ENCODE assay signal across 26 mouse cellular contexts in the genomic region with DNA sequence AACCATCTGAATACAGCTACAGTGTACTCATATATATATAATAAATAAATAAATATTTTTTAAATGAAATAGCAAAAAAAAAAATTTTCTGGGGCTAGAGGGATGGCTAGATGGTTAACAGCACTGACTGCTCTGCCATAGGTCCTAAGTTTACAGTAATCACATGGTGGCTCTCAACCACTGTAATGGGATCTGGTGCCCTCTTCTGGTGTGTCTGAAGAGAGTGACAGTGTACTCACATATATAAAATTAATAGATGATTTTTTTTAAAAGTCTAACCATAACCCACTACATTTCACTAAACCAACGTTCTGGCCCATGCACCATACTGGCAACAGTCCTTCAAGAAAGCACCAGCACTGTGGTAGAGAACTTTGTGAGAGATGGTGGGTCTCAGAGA. TPM values are rescaled to one million over a fixed set of nuclear protein-coding genes. Genes with fewer than 3 reads are reported as not detected.
DNase-seq lines count a peak whose midpoint lies in the region; ATAC-seq and TF ChIP-seq lines count a peak whose summit lies in the region.
"Had no signal": no experiment of that assay in that cellular context is flagged by ENCODE, and none has a peak within 500 bp of the region (broad histone marks: within the 10 kb centered on the region; RNA-seq: fewer than 3 reads in every experiment).

No protein-coding gene starts in this region.

- intact Hi-C loops in heart, adult 2 months (cut with DNase I) = no loop called here

- DNase-seq in heart, adult 2 months = no peak
- no peak for DNase-seq in heart, adult 9 months (ENCODE audit: low spot score in 2 of 2)
- DNase-seq in layer of hippocampus, adult 2 months (ENCODE audit: low spot score in 2 of 2) = no peak
- no peak for DNase-seq in layer of hippocampus, postnatal 14 days (ENCODE audit: low spot score in 2 of 2)
- no peak for DNase-seq in lung, embryonic 14.5 days
- DNase-seq in lung, postnatal 4 days = no peak
- DNase-seq: adrenal gland, adult 2 months; adrenal gland, postnatal 36 days; cerebellum, adult 8-10 months; cerebellum, postnatal 36 days; embryo, embryonic 11 days; gastrocnemius, postnatal 36 days; heart, postnatal 36 days; kidney, postnatal 4 days; midbrain, embryonic 14.5 days; thymus, postnatal 14 days had no signal

- peaks cover 32% of the 10 kb centered on the region for H3K36me3 ChIP-seq in heart, adult 2 months (ENCODE audit: control insufficient read depth, insufficient read depth, low read length)
- H3K36me3 ChIP-seq in lung, embryonic 14.5 days (ENCODE audit: insufficient read depth) = no peaks in the 10 kb centered on the region
- H3K36me3 ChIP-seq in forebrain, embryonic 12.5 days (replicated peaks) = no peaks in the 10 kb centered on the region
- H3K36me3 ChIP-seq: embryonic facial prominence, embryonic 12.5 days; forebrain, embryonic 15.5 days; hindbrain, embryonic 12.5 days; limb, embryonic 12.5 days; stomach, embryonic 15.5 days had no signal

- H3K9ac ChIP-seq in heart, adult 2 months (ENCODE audit: low read depth, low read length) = no peak overlapping the region
- no peak overlapping the region for H3K9ac ChIP-seq in lung, embryonic 14.5 days
- H3K9ac ChIP-seq in forebrain, embryonic 12.5 days = no peak overlapping the region
- H3K9ac ChIP-seq: embryonic facial prominence, embryonic 12.5 days; forebrain, embryonic 15.5 days; hindbrain, embryonic 12.5 days; limb, embryonic 12.5 days; stomach, embryonic 15.5 days had no signal

- WGBS in heart, adult 2 months = 62% methylated on average over 1 of the region's 1 CpGs
- WGBS in lung, embryonic 14.5 days = 82% methylated on average over 1 of the region's 1 CpGs
- 83% methylated on average over 1 of the region's 1 CpGs for WGBS in forebrain, embryonic 12.5 days

- no peak overlapping the region for H3K4me2 ChIP-seq in lung, embryonic 14.5 days
- H3K4me2 ChIP-seq in forebrain, embryonic 12.5 days = no peak overlapping the region
- H3K4me2 ChIP-seq: embryonic facial prominence, embryonic 12.5 days; forebrain, embryonic 15.5 days; hindbrain, embryonic 12.5 days; limb, embryonic 12.5 days; stomach, embryonic 15.5 days had no signal

- no peaks in the 10 kb centered on the region for H3K27me3 ChIP-seq in heart, adult 2 months (ENCODE audit: control insufficient read depth, insufficient read depth, low read length)
- no peaks in the 10 kb centered on the region for H3K27me3 ChIP-seq in lung, embryonic 14.5 days (ENCODE audit: insufficient read depth, low read length)
- H3K27me3 ChIP-seq in forebrain, embryonic 12.5 days = no peaks in the 10 kb centered on the region
- H3K27me3 ChIP-seq: embryonic facial prominence, embryonic 12.5 days; forebrain, embryonic 15.5 days; hindbrain, embryonic 12.5 days; limb, embryonic 12.5 days; stomach, embryonic 15.5 days had no signal

- TF ChIP-seq EP300 in heart, adult 2 months (IDR thresholded peaks at IDR 0.05; ENCODE audit: insufficient read depth, low read depth, low read length) = no peak

- TF ChIP-seq CTCF in heart, adult 2 months (IDR thresholded peaks at IDR 0.05) = peak; percentile 46
- TF ChIP-seq CTCF in layer of hippocampus, adult 2 months (conservative IDR thresholded peaks at IDR 0.05) = peak; percentile 58
- 0 out of 2 replicates have a peak, but pooled peaks have one; percentile 5 for TF ChIP-seq CTCF in lung, embryonic 14.5 days (IDR thresholded peaks at IDR 0.05; ENCODE audit: low read depth)

- H3K4me3 ChIP-seq in heart, adult 2 months = no peak overlapping the region
- H3K4me3 ChIP-seq in layer of hippocampus, adult 2 months = no peak overlapping the region
- H3K4me3 ChIP-seq in lung, embryonic 14.5 days (ENCODE audit: low read depth, low read length) = no peak overlapping the region
- no peak overlapping the region for H3K4me3 ChIP-seq in forebrain, embryonic 12.5 days (replicated peaks)
- H3K4me3 ChIP-seq: embryonic facial prominence, embryonic 12.5 days; forebrain, embryonic 15.5 days; hindbrain, embryonic 12.5 days; limb, embryonic 12.5 days; stomach, embryonic 15.5 days had no signal

- H3K79me2 ChIP-seq in heart, adult 2 months (replicated peaks; ENCODE audit: control insufficient read depth, insufficient read depth, low read length) = peaks cover 5% of the 10 kb centered on the region

- no peak for ATAC-seq in lung, embryonic 14.5 days (ENCODE audit: insufficient read depth)
- no peak for ATAC-seq in forebrain, embryonic 12.5 days (ENCODE audit: low FRiP score)
- ATAC-seq: activated CD4-positive, CD25-positive, alpha-beta regulatory T cell, adult 4 months; CD4-positive, CD25-positive, alpha-beta regulatory T cell, adult 4 months; forebrain, embryonic 15.5 days; hindbrain, postnatal 0 days; intestine, embryonic 16.5 days had no signal

- no peak for TF ChIP-seq POLR2A in heart, adult 2 months (IDR thresholded peaks at IDR 0.05; ENCODE audit: insufficient read depth, low read depth, low read length)

- no peaks in the 10 kb centered on the region for H3K9me3 ChIP-seq in lung, embryonic 14.5 days (ENCODE audit: low read depth, low read length)
- H3K9me3 ChIP-seq in forebrain, embryonic 12.5 days = no peaks in the 10 kb centered on the region
- H3K9me3 ChIP-seq: embryonic facial prominence, embryonic 12.5 days; forebrain, embryonic 15.5 days; hindbrain, embryonic 12.5 days; limb, embryonic 12.5 days; stomach, embryonic 15.5 days had no signal

- no peak overlapping the region for H3K27ac ChIP-seq in heart, adult 2 months
- H3K27ac ChIP-seq in layer of hippocampus, adult 2 months = 0 out of 2 replicates have a peak overlapping the region, but pooled peaks have one; percentile 96
- no peak overlapping the region for H3K27ac ChIP-seq in lung, embryonic 14.5 days (ENCODE audit: low read depth)
- H3K27ac ChIP-seq in forebrain, embryonic 12.5 days = no peak overlapping the region
- H3K27ac ChIP-seq: embryonic facial prominence, embryonic 12.5 days; forebrain, embryonic 15.5 days; hindbrain, embryonic 12.5 days; hindbrain, postnatal 0 days; limb, embryonic 12.5 days; stomach, embryonic 15.5 days had no signal

- peaks cover 23% of the 10 kb centered on the region for H3K4me1 ChIP-seq in heart, adult 2 months (ENCODE audit: control insufficient read depth, insufficient read depth, low read length)
- peaks cover 20% of the 10 kb centered on the region for H3K4me1 ChIP-seq in lung, embryonic 14.5 days (ENCODE audit: insufficient read depth)
- peaks cover 53% of the 10 kb centered on the region for H3K4me1 ChIP-seq in forebrain, embryonic 12.5 days

RNA-seq across cellular contexts. Expression of gene Arhgap21, which starts 10.7 kb away (rescaled TPM):
- total RNA-seq in heart, adult 2 months (2021) = 10 to 100 TPM; 65.2 to 74.5 TPM
- polyA plus RNA-seq in heart, adult 2 months (2012; rRNA removed) = 18.1 and 27.9 TPM in 2 replicates
- 100 to 1,000 TPM; 358 to 386 TPM for total RNA-seq in layer of hippocampus, adult 2 months (2021)
- total RNA-seq in layer of hippocampus, postnatal 14 days (2021) = 100 to 1,000 TPM; 327 to 359 TPM
- polyA plus RNA-seq in lung, embryonic 14.5 days (2014; fragmentation: Nextera tagmentation; extraction: Ambion mirVana) = 22.1 and 23.4 TPM in 2 replicates
- polyA plus RNA-seq in forebrain, embryonic 12.5 days (2016; fragmentation: Nextera tagmentation; extraction: Ambion mirVana) = 55.8 and 59.7 TPM in 2 replicates

Comparison
In these comparisons a context has a peak if more than half of its experiments do, and no peak if none do; other contexts are left out.
1. CTCF ChIP-seq: peak in every context shown above with its lines; median percentile 58 in layer of hippocampus, adult 2 months; 46 in heart, adult 2 months; 5 in lung, embryonic 14.5 days.
2. RNA of gene Arhgap21, which starts 10.7 kb away (total RNA-seq): 358 to 386 TPM in layer of hippocampus, adult 2 months and 327 to 359 TPM in layer of hippocampus, postnatal 14 days; 65.2 to 74.5 TPM in heart, adult 2 months; every median in the first group is over 4 times any median in the second.